Mouse (Mus musculus) liver, postnatal 0 days (tissue): Measurements from ENCODE around the gene Nav2.

Experiments
- CTCF ChIP-seq: sonication (generic); IDR thresholded peaks from 2 replicates; pipeline ENCODE4 v1.5.1; 2016; ENCODE audit warnings: antibody characterized with exemption, low read depth
- EP300 ChIP-seq: IDR thresholded peaks from 2 replicates; pipeline ENCODE4 v1.6.1; 2016; ENCODE audit warnings: antibody characterized with exemption, low read depth, mild to moderate bottlenecking

DNA sequence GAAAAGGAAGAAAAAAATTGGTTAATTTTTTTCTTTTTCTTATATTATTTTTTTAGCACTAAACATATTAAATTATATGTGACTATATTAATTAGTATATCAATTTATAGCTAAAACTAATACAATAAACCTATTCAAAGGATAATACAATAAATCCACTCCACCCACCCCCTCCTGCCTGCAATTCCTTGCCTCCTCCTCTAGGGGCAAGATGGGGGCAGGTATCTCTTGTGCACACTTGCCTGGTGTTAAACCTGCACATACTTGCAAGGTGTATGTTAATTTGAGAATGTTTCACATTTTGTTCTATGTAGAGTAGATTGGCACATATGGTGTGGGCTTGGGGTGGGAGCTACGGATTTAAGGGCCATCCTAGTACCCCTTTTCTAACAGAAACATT, 711.6 kb downstream of the Nav2 start:
- TF ChIP-seq CTCF (peak; percentile 28), EP300 (no peak)
